Mouse (Mus musculus) intestine, postnatal 0 days (tissue): ENCODE results near the gene 1110059G10Rik. TPM values are rescaled to one million over a fixed set of nuclear protein-coding genes. Genes with fewer than 3 reads are reported as not detected.
A peak's percentile ranks its signal among the peaks of the same experiment; 100 is the strongest.

Experiments
- ATAC-seq: fragments of 200-750 bp; cut with Nextera tagmentation; 2 replicates; pipeline ENCODE4 v1.8.0; 2017; ENCODE audit warnings: mild to moderate bottlenecking, moderate TSS enrichment, moderate library complexity
- H3K27ac ChIP-seq: fragments of 300-500 bp; sonication (generic); 2 replicates; pipeline ENCODE4 v1.5.1; 2014; ENCODE audit warnings: mild to moderate bottlenecking, low read depth, low read length, moderate library complexity
- H3K27me3 ChIP-seq: fragments of 300-500 bp; sonication (generic); replicated peaks from 2 replicates; pipeline ENCODE4 v1.6.1; 2014; ENCODE audit warnings: low read length, mixed read lengths; ENCODE audit not compliant: control insufficient read depth, insufficient read depth
- H3K36me3 ChIP-seq: fragments of 300-500 bp; sonication (generic); 2 replicates; pipeline ENCODE4 v1.6.1; 2014; ENCODE audit warnings: mild to moderate bottlenecking, moderate library complexity; ENCODE audit not compliant: control insufficient read depth, insufficient read depth
- H3K4me1 ChIP-seq: fragments of 300-500 bp; sonication (generic); replicated peaks from 2 replicates; pipeline ENCODE4 v1.6.1; 2014; ENCODE audit warnings: antibody characterized with exemption, low read length, mixed read lengths; ENCODE audit not compliant: control insufficient read depth, insufficient read depth
- H3K4me2 ChIP-seq: fragments of 300-500 bp; sonication (generic); replicated peaks from 2 replicates; pipeline ENCODE4 v1.6.1; 2014; ENCODE audit warnings: low read depth, mild to moderate bottlenecking, moderate library complexity
- H3K4me3 ChIP-seq: fragments of 300-500 bp; sonication (generic); 2 replicates; pipeline ENCODE4 v1.5.1; 2014; ENCODE audit warnings: low read depth, low read length
- H3K9ac ChIP-seq: fragments of 300-500 bp; sonication (generic); 2 replicates; pipeline ENCODE4 v1.6.1; 2014; ENCODE audit warnings: mild to moderate bottlenecking, low read depth, low read length
- H3K9me3 ChIP-seq: fragments of 300-500 bp; sonication (generic); 2 replicates; pipeline ENCODE4 v1.6.1; 2016; ENCODE audit warnings: mixed run types; ENCODE audit not compliant: control insufficient read depth
- CTCF ChIP-seq: sonication (generic); IDR thresholded peaks from 2 replicates; pipeline ENCODE4 v1.5.1; 2016; ENCODE audit warnings: low read depth, mild to moderate bottlenecking, control low read depth, antibody characterized with exemption, moderate library complexity
- WGBS: fragments of 180-500 bp; shearing (Covaris S2); extraction: QIAGEN DNeasy Blood & Tissue Kit; methylation state at CpG from one replicate; pipeline ENCODE4 v1.1.7; 2014; 5-methylcytosine and 5-hydroxymethylcytosine counted together
- polyA plus RNA-seq: library from polyadenylated mRNA; unstranded; fragments of >200 nt; fragmentation: Nextera tagmentation; extraction: Ambion mirVana; gene quantifications from 2 replicates; pipeline ENCODE4 v1.2.1, GENCODE M21; 2015

The 1110059G10Rik gene
- polyA plus RNA-seq, result 51.3 and 55.9 TPM in 2 replicates

- H3K4me2 ChIP-seq, result peak within 1 kb of the TSS; percentile 82
- WGBS, result under 1% methylated on average over 64 of the region's 64 CpGs
- peak within 1 kb of the TSS; percentile 96 for H3K4me3 ChIP-seq
- H3K9me3 ChIP-seq, result no peaks in the 10 kb centered on the region
- H3K27ac ChIP-seq, result peak within 1 kb of the TSS; percentile 93
- H3K4me1 ChIP-seq, result 0 out of 2 replicates have a peak, but pooled peaks cover 6% of the 10 kb centered on the region
- H3K27me3 ChIP-seq, result no peaks in the 10 kb centered on the region
- H3K36me3 ChIP-seq, result peaks cover 15% of the 10 kb centered on the region; the same call in 1 of the 2 replicates
- H3K9ac ChIP-seq, result peak within 1 kb of the TSS; percentile 91
- ATAC-seq, result peak; percentile 90
- peak; percentile 38 for TF ChIP-seq CTCF
Measured at GRCm38 (mm10) chr9:122950643-122951475, at the start of gene 1110059G10Rik, which contains the start of gene Kif15. TSS of gene 1110059G10Rik (minus strand) at chr9:122951000. TSS of gene Kif15 (plus strand) at chr9:122951046.

- no peak for TF ChIP-seq CTCF
Measured at GRCm38 (mm10) chr9:122999193-122999586, 48.4 kb upstream of the 1110059G10Rik start.

GRCm38 (mm10) chr9:122998406-122999192 is 47.8 kb upstream of the 1110059G10Rik start:
- ATAC-seq, result no peak
- Histone ChIP-seq H3K4me1 (no peaks in the 10 kb centered on the region), H3K9me3 (no peaks in the 10 kb centered on the region), H3K27me3 (no peaks in the 10 kb centered on the region), H3K4me2 (no peak overlapping the region), H3K9ac (no peak overlapping the region), H3K27ac (no peak overlapping the region), H3K36me3 (peaks cover 42% of the 10 kb centered on the region), H3K4me3 (no peak overlapping the region)
- WGBS, result 93% methylated on average over 10 of the region's 10 CpGs
- TF ChIP-seq CTCF, result no peak

More at GRCm38 (mm10) chr9:122999193-122999586, 48.4 kb upstream of the 1110059G10Rik start:
- no peak for ATAC-seq
- H3K36me3 ChIP-seq, result peaks cover 46% of the 10 kb centered on the region
- no peak overlapping the region for H3K27ac ChIP-seq
- H3K4me3 ChIP-seq, result no peak overlapping the region
- H3K27me3 ChIP-seq, result no peaks in the 10 kb centered on the region
- H3K4me2 ChIP-seq, result no peak overlapping the region
- no peaks in the 10 kb centered on the region for H3K4me1 ChIP-seq
- H3K9ac ChIP-seq, result no peak overlapping the region
- H3K9me3 ChIP-seq, result no peaks in the 10 kb centered on the region
- WGBS, result 94% methylated on average over 4 of the region's 4 CpGs

- TF ChIP-seq CTCF, result no peak
- Histone ChIP-seq H3K4me3 (no peak overlapping the region), H3K27ac (peak overlapping the region; percentile 11; the same call in 1 of the 2 replicates), H3K9ac (no peak overlapping the region), H3K9me3 (no peaks in the 10 kb centered on the region), H3K36me3 (peaks cover 54% of the 10 kb centered on the region), H3K27me3 (no peaks in the 10 kb centered on the region), H3K4me2 (no peak overlapping the region), H3K4me1 (no peaks in the 10 kb centered on the region)
- 94% methylated on average over 3 of the region's 3 CpGs for WGBS
- ATAC-seq, result no peak
Measured at GRCm38 (mm10) chr9:122928915-122929314, 21.9 kb downstream of the 1110059G10Rik start.

GRCm38 (mm10) chr9:122922936-122923381 is 27.8 kb downstream of the 1110059G10Rik start, which contains the start of gene Zfp105:
TSS of gene Zfp105 (plus strand) at chr9:122923072.
- H3K27me3 ChIP-seq, result 0 out of 2 replicates have a peak, but pooled peaks cover 5% of the 10 kb centered on the region
- H3K9me3 ChIP-seq, result no peaks in the 10 kb centered on the region
- H3K9ac ChIP-seq, result peak within 1 kb of the TSS; percentile 57
- H3K27ac ChIP-seq, result 0 out of 2 replicates have a peak within 1 kb of the TSS, but pooled peaks have one; percentile 17
- peak; percentile 56; the same call in 1 of the 2 replicates for ATAC-seq
- peak within 1 kb of the TSS; percentile 54 for H3K4me3 ChIP-seq
- no peak for TF ChIP-seq CTCF
- peaks cover 21% of the 10 kb centered on the region for H3K36me3 ChIP-seq
- peak within 1 kb of the TSS; percentile 75 for H3K4me2 ChIP-seq
- no peaks in the 10 kb centered on the region for H3K4me1 ChIP-seq
- WGBS, result 1% methylated on average over 37 of the region's 43 CpGs
